Mouse (Mus musculus) gastrocnemius, postnatal 4 days (tissue): Measurements from ENCODE around the gene Syt6. TPM values are rescaled to one million over a fixed set of nuclear protein-coding genes. Genes with fewer than 3 reads are reported as not detected.

Experiments used
- DNase-seq, 2 experiments: peaks; one replicate each; pipeline ENCODE4 v3.0.0; 2021 to 2022; ENCODE audit warnings: low spot score in 2 of 2, mixed read lengths in 2 of 2
- total RNA-seq, 2 experiments: library from RNA; stranded (reverse); gene quantifications; 2 replicates each; pipeline ENCODE4 v1.2.3; 2021

Syt6 gene
- total RNA-seq, 2 experiments from 2014 or later, result not detected

GRCm38 (mm10) chr3:103597586-103597985, 22.6 kb downstream of the Syt6 start:
- no peak for DNase-seq

DNA sequence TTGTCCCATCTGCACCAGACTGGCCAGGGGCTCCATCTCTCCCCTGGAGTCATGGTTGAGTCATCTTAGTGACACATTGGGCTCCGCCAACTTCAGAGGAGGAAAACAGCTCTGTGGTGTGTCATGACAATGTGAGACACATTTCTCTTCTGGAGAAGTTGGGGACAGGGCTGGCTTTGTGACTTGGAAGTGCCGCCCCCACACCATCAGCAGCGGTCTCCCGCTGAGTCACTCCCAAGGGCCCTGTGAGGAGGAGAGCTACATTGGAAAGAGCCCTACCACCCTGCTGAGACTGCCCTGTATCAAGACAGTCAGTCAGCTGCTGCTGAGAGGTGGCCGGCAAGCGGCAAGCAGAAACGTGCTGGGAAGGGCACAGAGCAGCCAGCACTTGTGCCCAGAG, 26.0 kb downstream of the Syt6 start:
- no peak for DNase-seq

- DNase-seq, result no peak
Measured at GRCm38 (mm10) chr3:103601561-103601960, 26.5 kb downstream of the Syt6 start.

GRCm38 (mm10) chr3:103606045-103606597, 31.1 kb downstream of the Syt6 start:
- DNase-seq, result no peak

GRCm38 (mm10) chr3:103606660-103607595, 31.9 kb downstream of the Syt6 start:
- no peak for DNase-seq

DNA sequence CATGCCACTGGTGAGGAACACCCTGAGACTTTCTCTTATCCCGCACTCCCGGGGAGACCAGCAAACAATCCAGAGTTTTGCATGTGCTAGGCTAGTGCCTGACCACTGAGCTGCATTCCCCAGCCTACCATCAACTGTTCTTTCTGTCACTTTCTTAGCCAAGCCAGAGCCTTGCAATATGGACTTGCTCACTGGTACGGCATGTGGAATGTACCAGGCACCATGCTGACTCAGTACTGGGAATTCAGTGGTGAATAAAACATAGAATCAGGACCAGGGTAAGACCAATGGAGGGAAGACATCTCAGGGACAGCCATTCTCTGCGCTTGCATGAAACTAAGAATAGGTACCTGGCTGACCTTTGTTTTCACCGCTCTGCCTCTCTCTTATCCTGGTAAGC, 35.2 kb downstream of the Syt6 start:
- no peak for DNase-seq

DNA sequence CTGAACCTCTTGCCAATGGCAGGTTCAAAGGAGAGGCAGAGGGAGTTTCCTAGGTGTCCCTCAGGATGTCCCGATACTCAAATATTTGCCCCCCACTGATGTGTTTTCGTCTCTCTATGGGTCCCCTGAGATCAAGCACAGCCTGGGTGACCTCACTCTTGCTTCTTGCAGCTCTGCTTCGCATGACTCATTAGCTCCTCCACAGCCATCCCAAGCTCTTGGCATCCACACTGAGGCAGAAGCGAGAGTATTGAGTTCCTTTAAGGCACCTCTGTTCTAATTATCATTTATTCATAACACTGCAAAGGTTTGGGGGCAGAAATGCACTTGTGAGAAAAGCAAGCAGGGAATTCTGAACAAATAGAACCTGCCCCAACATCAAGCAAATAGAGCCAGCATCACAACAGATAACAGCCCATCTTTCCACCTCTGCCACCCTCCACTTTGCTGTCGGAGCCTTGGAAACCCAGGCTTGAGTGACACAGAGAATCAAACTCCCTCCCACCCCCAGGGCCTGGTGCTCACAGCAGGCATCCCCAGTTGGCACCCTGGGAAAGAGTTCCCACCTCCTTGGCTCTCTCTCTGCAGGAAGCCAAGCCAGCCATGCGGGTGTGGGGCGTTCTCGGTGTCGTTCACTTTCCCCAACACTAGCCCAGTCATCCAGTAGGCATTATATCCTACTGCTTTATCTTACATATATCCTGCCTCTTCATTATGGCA, 37.8 kb downstream of the Syt6 start:
- no peak for DNase-seq

GRCm38 (mm10) chr3:103615621-103616020, 40.6 kb downstream of the Syt6 start:
- DNase-seq, result no peak

DNA sequence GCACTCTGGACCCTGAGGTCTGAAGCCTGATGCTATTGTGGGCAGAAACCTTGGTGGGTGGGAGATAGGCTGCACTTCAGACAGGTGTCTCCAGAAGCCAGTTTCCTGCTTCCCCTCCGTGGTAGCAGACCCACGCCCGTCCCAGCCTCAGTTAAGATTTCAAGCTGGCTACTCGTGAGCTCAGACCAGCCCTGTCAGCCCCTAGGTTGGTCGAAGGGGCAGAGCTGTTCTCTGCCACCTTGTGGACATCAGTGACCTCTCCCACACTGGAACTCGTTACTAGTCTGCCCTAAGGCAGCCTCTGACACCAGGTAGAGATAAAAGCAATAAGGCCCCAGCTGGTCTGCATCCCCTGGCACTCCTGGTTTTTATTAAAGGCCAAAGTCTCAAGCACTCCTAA, 42.0 kb downstream of the Syt6 start:
- DNase-seq, result no peak

GRCm38 (mm10) chr3:103620101-103620500, 45.1 kb downstream of the Syt6 start:
- no peak for DNase-seq

- DNase-seq, result no peak
Measured at GRCm38 (mm10) chr3:103623893-103624470, 49.0 kb downstream of the Syt6 start.

GRCm38 (mm10) chr3:103624591-103625051, 49.6 kb downstream of the Syt6 start:
- no peak for DNase-seq

DNA sequence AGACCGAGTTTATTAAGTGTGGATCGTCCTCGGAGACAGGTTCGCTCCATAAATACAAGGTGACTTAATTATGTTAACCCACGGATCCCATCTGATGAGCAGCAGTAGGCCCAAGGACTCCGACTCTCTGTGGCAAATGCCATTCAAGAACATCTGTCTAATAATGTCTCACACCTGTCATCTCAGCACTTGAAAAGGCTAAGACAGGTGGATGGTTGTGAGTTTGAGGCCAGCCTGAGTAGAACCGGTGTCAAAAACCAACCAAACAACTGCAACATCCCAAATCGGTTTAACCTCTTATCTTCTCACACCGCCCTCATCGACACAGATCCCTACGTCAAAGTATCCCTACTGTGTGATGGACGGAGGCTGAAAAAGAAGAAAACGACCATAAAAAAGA, 50.1 kb downstream of the Syt6 start:
- DNase-seq, result no peak

DNA sequence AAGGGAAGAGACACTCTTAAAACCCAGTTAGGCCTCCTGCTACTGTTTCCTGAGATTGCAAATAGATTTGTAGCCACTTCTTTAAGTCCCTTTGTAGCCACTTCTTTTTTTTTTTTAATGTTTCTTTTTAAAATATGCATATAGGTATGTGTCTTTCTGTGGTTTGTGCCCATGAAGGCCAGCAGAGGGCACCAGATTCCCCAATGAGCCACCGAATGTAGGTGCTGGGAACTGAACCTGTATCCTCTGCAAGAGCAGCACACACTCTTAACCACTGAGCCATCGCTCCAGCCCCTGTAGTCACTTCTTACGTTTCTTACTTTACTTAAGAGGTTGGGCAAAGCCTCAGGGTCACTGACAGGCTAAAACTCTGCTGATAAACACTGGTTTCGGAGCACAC, 51.5 kb downstream of the Syt6 start:
- DNase-seq, result no peak

DNA sequence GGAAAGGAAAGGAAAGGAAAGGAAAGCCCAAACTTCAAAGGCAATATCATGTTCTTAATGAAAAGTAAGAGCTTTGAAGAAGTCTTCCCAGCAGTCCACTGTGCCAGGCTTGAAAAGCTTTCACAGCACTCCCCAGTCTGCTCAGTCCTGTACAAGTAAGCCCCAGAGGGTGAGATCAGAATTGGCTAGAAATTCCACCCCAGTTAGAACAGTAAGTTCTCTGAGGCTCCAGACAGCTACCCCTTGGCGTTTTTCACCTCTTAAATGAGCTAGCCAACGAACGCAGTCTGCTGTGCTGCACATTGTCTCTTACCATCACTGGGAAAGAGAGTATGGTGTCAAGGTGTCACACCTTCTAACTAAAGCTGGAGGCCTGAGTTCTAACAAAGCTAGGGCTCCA, 52.6 kb downstream of the Syt6 start:
- DNase-seq, result no peak

GRCm38 (mm10) chr3:103633124-103633523, 58.1 kb downstream of the Syt6 start:
- no peak for DNase-seq

DNA sequence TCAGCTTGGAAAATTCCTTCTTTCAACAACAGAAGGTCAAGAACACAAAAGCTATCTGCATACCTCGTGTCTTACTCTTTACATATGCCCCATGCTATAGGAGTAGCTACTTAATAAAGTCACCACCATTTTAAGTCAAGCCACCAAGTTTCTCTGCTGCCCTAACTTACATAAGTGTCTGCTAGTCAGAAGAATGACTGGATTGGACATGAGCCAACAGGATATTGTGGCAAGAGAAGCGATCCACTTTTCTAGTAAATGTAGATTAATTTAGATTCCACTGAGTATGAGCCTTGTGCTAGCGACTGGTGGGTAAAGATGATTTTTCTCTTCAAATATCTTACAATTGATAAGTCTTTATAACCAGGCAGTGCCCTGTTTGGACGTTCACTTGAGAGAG, 58.8 kb downstream of the Syt6 start:
- no peak for DNase-seq

DNA sequence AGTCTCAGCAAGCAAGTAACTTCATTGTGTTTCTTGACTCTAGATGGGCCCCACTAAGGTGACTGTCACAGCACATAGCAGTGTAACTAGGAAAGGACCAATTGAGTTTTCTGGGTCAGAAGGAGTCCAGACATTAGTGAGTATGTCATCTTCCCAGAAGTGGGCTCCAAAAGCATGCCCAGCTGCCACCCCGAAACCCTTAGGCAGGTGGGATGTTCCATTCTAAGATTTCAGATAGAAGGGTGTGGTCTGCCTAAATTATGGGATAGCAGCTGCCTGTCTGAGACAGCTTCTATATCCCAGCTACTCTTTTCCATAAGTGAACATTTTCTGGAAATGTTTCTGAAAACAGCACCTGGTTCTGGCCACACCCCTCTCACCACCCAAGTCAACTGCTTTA, 59.2 kb downstream of the Syt6 start:
- DNase-seq, result no peak

- no peak for DNase-seq
Measured at GRCm38 (mm10) chr3:103637641-103638040, 62.6 kb downstream of the Syt6 start.

GRCm38 (mm10) chr3:103640226-103640803, 65.3 kb downstream of the Syt6 start:
- no peak for DNase-seq

DNA sequence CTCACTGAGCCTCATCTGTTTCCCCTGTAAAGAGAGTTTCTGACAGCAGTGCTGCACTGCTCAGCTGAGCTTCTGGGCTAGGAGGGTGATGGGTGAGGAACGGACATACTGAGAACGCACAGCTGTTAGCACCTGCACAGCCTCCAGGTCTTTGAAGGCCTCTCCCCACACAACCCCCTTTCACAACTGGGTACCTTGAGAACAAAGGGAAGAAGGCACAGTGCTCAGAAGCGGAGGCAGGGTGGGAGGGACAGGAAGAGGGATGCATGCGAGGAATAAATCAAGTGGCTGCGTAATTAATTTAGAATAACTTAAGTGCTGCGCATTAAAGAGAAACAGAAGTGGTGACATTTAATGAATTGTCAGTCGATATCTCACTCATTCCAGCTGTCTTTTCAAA, 66.3 kb downstream of the Syt6 start:
- DNase-seq, result no peak
